Mouse (Mus musculus): ENCODE data around the gene Soga1. TPM values are rescaled to one million over a fixed set of nuclear protein-coding genes. Genes with fewer than 3 reads are reported as not detected.

Soga1 gene
- 10 to 100 TPM; 20.0 to 26.0 TPM for total RNA-seq (2021)

DNA sequence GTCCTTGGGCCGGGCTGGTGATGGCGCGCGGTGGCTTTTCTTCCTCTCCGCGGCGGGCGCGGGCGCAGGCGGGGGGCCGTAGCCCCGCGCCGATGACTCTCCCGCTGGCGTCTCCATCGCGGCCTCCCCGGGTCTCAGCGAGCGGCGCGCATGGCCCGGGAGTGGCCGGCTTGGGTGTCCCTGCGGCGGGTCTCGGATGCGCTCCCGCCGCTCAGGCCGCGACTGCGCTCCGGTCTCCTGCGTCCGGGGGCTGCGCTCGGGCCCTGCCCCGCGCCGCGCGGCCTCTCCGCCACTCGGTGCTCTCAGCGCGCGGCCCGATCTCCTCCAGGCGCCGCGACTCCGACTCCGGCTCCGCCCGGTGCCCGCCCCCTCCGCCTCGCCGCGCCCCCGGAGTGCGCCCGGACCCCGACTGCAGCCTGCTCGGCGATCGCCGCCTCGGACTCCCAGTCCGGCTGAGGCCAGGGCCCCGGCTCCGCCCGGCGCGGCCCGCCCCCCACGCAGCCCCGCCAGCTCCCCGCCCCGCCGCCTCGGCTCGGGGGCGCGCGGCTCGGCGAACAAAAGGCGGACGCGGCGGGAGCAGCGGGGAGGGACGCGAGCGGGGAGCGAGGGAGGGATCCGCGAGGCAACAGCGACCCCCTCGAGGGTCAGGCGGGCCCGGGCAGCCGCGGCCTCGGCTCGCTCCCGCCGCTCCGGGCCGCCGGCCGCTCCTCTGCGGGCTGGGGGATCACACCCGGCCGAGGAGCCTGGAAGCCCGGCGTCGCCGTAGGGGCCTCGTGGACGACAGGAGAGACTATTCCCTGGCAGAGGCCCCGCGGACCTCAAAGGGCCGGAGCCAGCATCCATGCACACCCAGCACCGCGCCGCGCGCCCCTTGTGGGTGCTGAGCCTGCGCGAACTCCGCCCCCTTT is at the start of gene Soga1:
Gene Soga1, minus strand, starts transcription at position 462 of the 908 bp plus-strand sequence.
- peak; percentile 75 to 82 for DNase-seq (ENCODE audit: low spot score in 2 of 2)
- intact Hi-C loops (cut with DNase I) = loop anchor here (2.0 kb wide), 1 partner anchor 30 kb away; no protein-coding TSS in a partner anchor

DNA sequence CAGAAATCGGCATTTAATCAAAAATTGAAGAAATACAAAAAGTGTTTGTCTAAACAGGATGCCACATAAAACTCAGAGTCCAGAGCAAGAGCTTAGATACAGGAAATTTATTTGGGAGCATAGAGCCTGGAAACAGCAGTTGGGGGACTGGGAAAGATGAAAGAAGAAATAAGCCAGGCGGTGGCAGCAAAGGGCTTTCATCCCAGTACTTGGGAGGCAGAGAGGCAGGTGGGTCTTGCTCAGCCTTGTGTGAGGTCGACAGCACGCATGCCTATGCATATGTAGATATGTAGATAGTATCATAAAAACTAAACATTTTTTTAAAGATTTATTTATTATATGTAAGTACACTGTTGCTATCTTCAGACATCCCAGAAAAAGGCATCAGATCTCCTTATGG is 49.0 kb upstream of the Soga1 start:
- DNase-seq (ENCODE audit: low spot score in 2 of 2) = no peak
- intact Hi-C loops (cut with DNase I) = loop anchor here (5.0 kb wide), 1 partner anchor 134 kb away; no protein-coding TSS in a partner anchor

- no peak for DNase-seq (ENCODE audit: low spot score in 2 of 2)
- intact Hi-C loops (cut with DNase I) = loop anchor here (5.0 kb wide), 1 partner anchor 135 kb away; no protein-coding TSS in a partner anchor
These were observed 48.3 kb upstream of the Soga1 start for GRCm38 (mm10) chr2:157127370-157127769.

DNA sequence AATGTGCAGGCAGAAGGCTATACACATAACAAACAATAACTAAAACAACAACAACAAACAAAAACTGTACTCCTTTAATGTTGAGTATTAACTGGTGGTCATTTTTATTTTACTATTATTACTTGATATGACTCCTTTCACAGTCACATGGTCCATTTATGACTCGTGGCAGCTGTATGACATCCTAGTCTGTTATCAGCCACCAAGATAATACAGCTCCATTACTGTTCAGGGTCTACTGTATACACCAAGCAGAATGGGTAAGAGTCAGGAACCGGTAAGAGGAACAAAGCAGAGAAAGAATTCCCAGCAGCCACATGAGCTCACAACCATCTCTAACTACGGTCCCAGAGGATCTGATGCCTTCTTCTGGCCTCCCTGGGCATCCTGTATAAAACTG is 46.2 kb upstream of the Soga1 start:
- intact Hi-C loops (cut with DNase I) = loop anchor here (5.0 kb wide), 1 partner anchor 137 kb away; no protein-coding TSS in a partner anchor

DNA sequence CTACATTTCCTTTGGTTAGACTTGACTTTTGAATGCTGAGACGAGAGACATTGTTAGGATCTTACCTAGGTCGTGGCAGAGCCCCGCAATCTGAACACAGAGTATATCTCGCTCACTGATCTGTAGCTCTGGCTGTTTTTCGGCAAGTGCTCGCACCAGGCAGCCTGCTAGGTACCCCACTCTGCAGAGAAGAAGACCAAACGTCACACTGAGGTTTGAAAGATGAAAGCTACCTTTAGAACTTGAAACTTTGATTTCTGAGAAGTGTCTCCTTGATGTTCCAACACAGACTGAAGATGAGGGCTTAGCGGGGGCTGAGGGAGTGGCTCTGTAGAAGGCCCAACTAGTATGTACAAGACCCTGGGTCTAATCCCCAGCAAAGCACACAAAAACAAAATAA is 42.7 kb upstream of the Soga1 start:
- intact Hi-C loops (cut with DNase I) = no loop called here
- DNase-seq (ENCODE audit: low spot score in 2 of 2) = no peak

More for the DNA sequence above, 46.2 kb upstream of the Soga1 start:
- DNase-seq (ENCODE audit: low spot score in 2 of 2) = no peak

DNA sequence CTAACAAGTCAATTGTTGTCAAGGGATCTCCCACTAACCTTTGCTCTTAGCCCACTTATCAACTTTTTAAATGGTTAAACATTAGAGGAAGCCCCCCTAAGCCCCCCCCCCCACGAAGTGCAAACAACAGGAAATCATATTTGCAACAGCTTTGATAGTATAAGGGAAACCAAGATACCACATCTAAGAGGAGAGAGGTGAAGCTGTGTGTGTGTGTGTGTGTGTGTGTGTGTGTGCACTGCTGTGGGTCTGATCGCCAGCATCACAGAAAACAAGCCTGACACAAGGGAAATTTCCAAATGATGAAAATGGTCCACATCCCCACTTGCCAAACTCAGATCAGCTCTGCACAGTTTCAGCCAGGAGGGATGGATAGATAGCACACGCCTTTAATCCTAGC is 40.0 kb upstream of the Soga1 start:
- intact Hi-C loops (cut with DNase I) = no loop called here
- no peak for DNase-seq (ENCODE audit: low spot score in 2 of 2)

- no peak for DNase-seq (ENCODE audit: low spot score in 2 of 2)
- intact Hi-C loops (cut with DNase I) = no loop called here
These were observed 39.5 kb upstream of the Soga1 start for GRCm38 (mm10) chr2:157118556-157118955.

DNA sequence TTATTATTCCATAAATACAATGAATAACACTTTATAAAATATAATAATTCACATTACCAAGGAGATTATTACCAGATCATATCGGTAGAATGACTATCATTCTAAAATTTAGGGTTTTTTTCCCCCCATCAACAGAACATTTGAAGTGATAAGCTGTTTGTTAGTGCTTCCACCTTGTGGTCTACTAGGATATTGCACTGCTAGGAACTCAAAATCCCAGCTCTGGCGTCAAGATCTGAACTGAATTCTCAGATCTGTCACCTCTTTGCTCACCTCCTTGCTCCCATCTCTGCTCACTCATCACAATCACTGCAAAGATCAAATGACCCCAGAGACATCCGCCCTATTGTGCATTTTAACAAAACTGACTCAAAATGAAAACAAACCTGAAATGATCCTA is 37.9 kb upstream of the Soga1 start:
- no peak for DNase-seq (ENCODE audit: low spot score in 2 of 2)
- intact Hi-C loops (cut with DNase I) = no loop called here

DNA sequence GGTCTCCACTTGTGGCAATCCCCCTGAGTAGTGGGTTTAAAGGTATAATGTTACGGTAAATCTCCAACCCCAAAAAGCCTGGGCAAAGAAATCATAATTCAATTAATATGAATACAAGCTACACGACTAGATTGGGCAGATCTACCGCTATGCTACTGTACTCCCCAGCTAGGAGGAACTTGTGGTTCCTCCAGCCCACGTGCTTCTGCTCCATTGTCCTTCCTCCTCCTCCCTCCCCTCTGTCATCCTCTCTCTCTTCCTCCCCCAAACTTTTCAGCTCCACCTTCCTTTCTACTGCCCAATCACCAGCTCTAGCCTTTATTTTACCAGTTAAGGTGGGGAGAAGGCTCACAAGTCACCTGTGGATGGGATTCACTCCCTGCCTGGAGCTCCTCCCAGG is 29.2 kb upstream of the Soga1 start:
- intact Hi-C loops (cut with DNase I) = no loop called here
- DNase-seq (ENCODE audit: low spot score in 2 of 2) = no peak

- intact Hi-C loops (cut with DNase I) = no loop called here
- no peak for DNase-seq (ENCODE audit: low spot score in 2 of 2)
These were observed 25.4 kb upstream of the Soga1 start for GRCm38 (mm10) chr2:157104454-157104853.

- intact Hi-C loops (cut with DNase I) = no loop called here
- DNase-seq (ENCODE audit: low spot score in 2 of 2) = no peak
These were observed 23.2 kb upstream of the Soga1 start for GRCm38 (mm10) chr2:157102256-157102655.

- intact Hi-C loops (cut with DNase I) = no loop called here
- no peak for DNase-seq (ENCODE audit: low spot score in 2 of 2)
These were observed 22.6 kb upstream of the Soga1 start for GRCm38 (mm10) chr2:157101650-157102049.

GRCm38 (mm10) chr2:157100319-157100605 is 21.2 kb upstream of the Soga1 start:
- DNase-seq (ENCODE audit: low spot score in 2 of 2) = no peak
- intact Hi-C loops (cut with DNase I) = no loop called here

- no peak for DNase-seq (ENCODE audit: low spot score in 2 of 2)
- intact Hi-C loops (cut with DNase I) = loop anchor here (10.0 kb wide), 2 partner anchors 195 to 225 kb away; no protein-coding TSS in a partner anchor
These were observed 20.7 kb upstream of the Soga1 start for GRCm38 (mm10) chr2:157099532-157100318.

DNA sequence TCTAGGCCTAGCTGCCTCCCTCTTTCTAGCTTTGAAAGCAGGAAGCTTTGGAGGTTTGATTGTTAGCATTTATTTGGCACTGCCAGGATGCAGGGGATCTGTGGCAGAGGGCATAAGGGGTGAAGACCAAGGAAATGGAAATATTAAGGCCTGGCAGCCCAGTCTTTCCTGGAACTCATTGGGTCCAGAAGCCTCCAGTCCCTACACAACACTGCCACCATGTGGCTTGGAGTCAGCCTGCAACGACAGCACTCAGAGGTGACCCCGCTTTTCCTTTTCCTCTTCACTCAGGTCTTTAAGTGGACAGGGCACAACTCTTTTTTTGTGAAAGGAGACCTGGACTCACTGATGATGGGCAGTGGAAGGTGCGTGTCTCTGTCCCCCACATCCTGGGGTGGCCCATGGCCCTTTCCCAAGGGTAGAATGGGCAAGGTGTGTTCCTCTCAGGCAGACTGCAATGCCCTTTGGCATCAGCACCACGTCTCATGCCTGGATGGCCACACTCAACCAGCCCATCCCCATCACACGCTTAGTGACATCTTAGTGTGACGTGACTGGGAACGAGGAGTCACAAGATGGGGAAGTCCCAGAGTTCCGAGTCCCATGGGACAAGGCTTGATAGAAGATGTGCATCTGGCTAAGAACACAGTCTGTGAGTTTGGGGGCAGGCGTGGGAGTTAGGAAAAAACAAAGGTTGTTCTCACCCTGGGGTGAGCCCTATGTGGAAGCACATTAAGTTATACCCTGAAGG is 16.1 kb upstream of the Soga1 start:
- intact Hi-C loops (cut with DNase I) = loop anchor here (10.0 kb wide), 2 partner anchors 190 to 220 kb away; no protein-coding TSS in a partner anchor
- DNase-seq (ENCODE audit: low spot score in 2 of 2) = peak; percentile 46 to 56

- no peak for DNase-seq (ENCODE audit: low spot score in 2 of 2)
- intact Hi-C loops (cut with DNase I) = loop anchor here (10.0 kb wide), 2 partner anchors 187 to 217 kb away; no protein-coding TSS in a partner anchor
These were observed 13.0 kb upstream of the Soga1 start for GRCm38 (mm10) chr2:157092024-157092423.

- intact Hi-C loops (cut with DNase I) = no loop called here
These were observed 8.7 kb upstream of the Soga1 start for GRCm38 (mm10) chr2:157087536-157088317.

DNA sequence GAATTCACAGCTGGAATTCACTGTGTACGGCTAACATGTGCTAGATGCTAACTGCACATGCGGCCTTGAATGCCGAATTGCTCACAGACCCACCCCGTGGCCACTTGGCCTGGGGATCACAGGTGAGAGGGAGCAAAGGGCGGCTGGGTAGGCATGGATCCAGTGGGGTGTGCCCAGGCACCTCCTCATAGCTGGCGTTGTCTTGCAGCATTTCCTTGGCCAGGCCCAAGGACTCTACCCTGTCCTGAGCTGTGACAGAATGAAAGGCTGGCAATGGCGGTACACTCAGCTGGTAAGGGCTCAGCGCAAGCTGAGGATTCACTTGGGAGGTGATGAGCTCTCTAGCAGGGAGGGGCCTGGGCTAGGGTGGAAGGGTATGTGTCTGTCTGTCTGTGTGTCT is 7.7 kb upstream of the Soga1 start, which contains the start of gene Tldc2:
Gene Tldc2, plus strand, starts transcription at position 260 of the 400 bp plus-strand sequence.
- DNase-seq (ENCODE audit: low spot score in 2 of 2) = no peak
- intact Hi-C loops (cut with DNase I) = no loop called here

More at GRCm38 (mm10) chr2:157087536-157088317, 8.7 kb upstream of the Soga1 start:
- peak; percentile 66 to 70 for DNase-seq (ENCODE audit: low spot score in 2 of 2)
